Mouse (Mus musculus): Measurements from ENCODE around the gene Rab3il1.

GRCm38 (mm10) chr19:9987593-9987992 lies 13.9 kb upstream of the Rab3il1 start:
- TF ChIP-seq CTCF (IDR thresholded peaks at IDR 0.05; ENCODE audit: control insufficient read depth, insufficient read depth, insufficient replicate concordance, low read depth, low read length) (no peak), POLR2A (IDR thresholded peaks at IDR 0.05; ENCODE audit: control insufficient read depth, low read depth, low read length) (no peak)
